Mouse (Mus musculus): ENCODE results near the gene Kmt5c.
"Not testable (repeated sequence)": the region's sequence is repeated elsewhere in the genome, so short reads cannot be mapped to it uniquely, and the experiment has no call there.

Kmt5c gene

GRCm38 (mm10) chr7:4789436-4789935 is 49.6 kb downstream of the Kmt5c start, which contains the start of gene Tmem238:
Tmem238 (minus strand) TSS chr7:4789656.
- no peak for DNase-seq (ENCODE audit: low read depth, low spot score)

DNA sequence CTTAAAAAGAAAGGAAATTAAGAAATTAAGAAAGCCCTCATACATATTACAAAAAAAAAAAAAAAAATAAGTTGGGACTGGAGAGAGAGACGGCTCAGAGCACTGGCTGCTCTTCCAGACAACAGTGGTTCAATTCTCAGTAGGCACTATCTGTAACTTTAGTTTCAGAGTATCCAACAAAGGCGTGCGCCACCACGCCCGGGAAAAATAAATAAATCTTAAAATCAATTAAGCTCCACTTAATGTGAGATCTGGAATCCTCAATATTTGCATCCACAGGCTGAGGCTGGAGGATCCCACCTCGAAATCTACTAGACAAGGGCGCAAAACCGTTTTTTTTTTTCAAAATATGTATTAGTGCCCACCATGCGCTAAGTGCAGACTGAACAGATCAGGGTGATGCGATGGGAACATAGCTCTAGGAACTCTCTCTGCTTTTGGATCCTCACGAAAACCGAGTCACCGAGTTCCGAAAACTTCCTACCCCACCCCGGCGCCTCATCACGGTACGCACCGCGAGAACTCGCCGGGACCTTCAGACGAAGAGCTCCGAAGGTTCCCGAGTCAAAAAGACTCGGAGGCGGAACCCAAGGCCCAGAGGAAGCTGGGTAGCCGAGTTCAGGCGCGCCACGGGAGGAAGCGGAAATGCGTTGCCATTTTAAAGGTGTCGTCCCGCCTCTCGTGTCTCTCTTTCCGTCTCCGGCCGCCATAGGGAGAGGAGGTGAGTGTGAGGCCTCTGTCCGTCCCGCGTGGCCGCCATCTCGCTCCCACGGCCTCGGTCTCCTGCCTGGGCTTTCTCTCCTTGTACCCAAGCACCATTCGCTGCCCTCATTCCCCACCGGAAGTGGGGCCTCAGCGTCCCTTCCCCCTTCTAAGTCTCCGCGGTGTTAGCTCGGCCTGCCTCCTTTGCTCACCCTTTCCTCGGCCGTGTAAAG is 52.6 kb downstream of the Kmt5c start, which contains the start of gene Rpl28:
Gene Rpl28, plus strand, starts transcription at position 597 of the 935 bp plus-strand sequence.
- peak; percentile 90 for DNase-seq (ENCODE audit: low read depth, low spot score)

GRCm38 (mm10) chr7:4793248-4793647 is 53.3 kb downstream of the Kmt5c start:
- not testable (repeated sequence) for DNase-seq (ENCODE audit: low read depth, low spot score)

DNA sequence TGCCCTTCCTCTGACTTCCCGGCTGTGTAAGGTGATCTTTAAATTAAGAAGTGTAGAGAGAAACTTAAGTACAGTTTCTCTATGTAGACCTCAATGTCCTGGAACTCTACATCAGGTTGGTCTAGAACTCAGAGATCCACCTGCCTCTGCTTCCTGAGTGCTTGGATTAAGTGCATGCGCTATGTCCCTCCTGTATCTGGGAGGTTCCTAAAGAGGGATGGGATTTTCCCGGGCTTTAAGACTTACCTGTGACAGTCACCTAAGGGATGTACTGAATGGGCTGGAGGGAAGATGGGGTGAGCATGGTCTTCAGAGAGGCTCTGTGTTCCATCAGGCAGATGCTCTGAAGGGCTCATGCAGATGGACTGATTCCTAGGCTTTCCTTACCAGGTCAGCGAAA is 53.8 kb downstream of the Kmt5c start:
- DNase-seq (ENCODE audit: low read depth, low spot score) = no peak

DNA sequence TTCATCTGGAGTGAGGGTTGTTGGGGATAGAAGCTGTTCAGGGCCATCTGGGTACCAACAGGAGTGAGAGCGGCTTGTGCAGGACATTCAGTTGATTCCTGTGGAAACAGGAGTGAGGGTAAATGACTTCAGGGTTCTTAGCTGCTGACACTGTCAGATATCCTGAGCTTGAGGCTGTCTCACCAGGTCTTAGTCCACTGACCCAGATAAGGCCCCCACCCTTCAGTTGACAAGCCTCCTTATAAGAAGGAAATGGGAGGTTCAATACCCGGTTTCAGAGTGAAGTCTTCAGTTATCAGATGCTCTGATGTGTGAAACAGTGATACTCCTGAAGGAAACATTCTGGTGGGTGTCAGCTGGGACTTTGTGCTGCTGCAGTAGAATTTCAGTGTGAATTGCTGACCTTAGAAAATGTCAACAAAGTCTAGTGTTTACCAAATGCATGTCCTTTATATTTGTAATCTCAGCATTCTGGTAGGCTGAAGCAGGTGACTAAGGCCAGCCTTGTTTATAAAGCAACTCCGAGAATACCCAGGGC is 54.8 kb downstream of the Kmt5c start:
- DNase-seq (ENCODE audit: low read depth, low spot score) = no peak

GRCm38 (mm10) chr7:4795767-4796433 is 56.0 kb downstream of the Kmt5c start:
- no peak for DNase-seq (ENCODE audit: low read depth, low spot score)
